Mouse (Mus musculus) stomach, postnatal 0 days (tissue): ENCODE results near the gene Zfpl1. TPM values are rescaled to one million over a fixed set of nuclear protein-coding genes. Genes with fewer than 3 reads are reported as not detected.
A peak's percentile ranks its signal among the peaks of the same experiment; 100 is the strongest.

ENCODE experiments used
- ATAC-seq: fragments of 200-750 bp; cut with Nextera tagmentation; 2 replicates; pipeline ENCODE4 v1.8.0; 2017; ENCODE audit not compliant: low FRiP score, low TSS enrichment
- DNase-seq: peaks from one replicate; pipeline ENCODE4 v3.0.0-alpha.2; 2016; ENCODE audit warnings: low spot score
- H3K27ac ChIP-seq: fragments of 300-500 bp; sonication (generic); replicated peaks from 2 replicates; pipeline ENCODE4 v1.5.1; 2014; ENCODE audit warnings: mild to moderate bottlenecking, control low read depth
- H3K27me3 ChIP-seq: fragments of 300-500 bp; sonication (generic); 2 replicates; pipeline ENCODE4 v1.6.1; 2014; ENCODE audit warnings: low read length; ENCODE audit not compliant: control insufficient read depth, insufficient read depth
- H3K36me3 ChIP-seq: fragments of 300-500 bp; sonication (generic); 2 replicates; pipeline ENCODE4 v1.6.1; 2014; ENCODE audit warnings: low read length, mixed read lengths; ENCODE audit not compliant: control insufficient read depth, insufficient read depth
- H3K4me1 ChIP-seq: fragments of 300-500 bp; sonication (generic); replicated peaks from 2 replicates; pipeline ENCODE4 v1.6.1; 2014; ENCODE audit warnings: antibody characterized with exemption; ENCODE audit not compliant: control insufficient read depth, insufficient read depth
- H3K4me2 ChIP-seq: fragments of 300-500 bp; sonication (generic); replicated peaks from 2 replicates; pipeline ENCODE4 v1.6.1; 2014; ENCODE audit warnings: low read depth, mild to moderate bottlenecking, control low read depth, moderate library complexity
- H3K4me3 ChIP-seq: fragments of 300-500 bp; sonication (generic); 2 replicates; pipeline ENCODE4 v1.5.1; 2014; ENCODE audit warnings: low read depth, low read length, control low read depth
- H3K9ac ChIP-seq: fragments of 300-500 bp; sonication (generic); 2 replicates; pipeline ENCODE4 v1.6.1; 2014; ENCODE audit warnings: mild to moderate bottlenecking, low read length, control low read depth, mixed read lengths
- H3K9me3 ChIP-seq: fragments of 300-500 bp; sonication (generic); 2 replicates; pipeline ENCODE4 v1.6.1; 2016; ENCODE audit warnings: low read length; ENCODE audit not compliant: control insufficient read depth
- CTCF ChIP-seq: IDR thresholded peaks from 2 replicates; pipeline ENCODE4 v1.5.1; 2016; ENCODE audit warnings: antibody characterized with exemption, low read depth, mild to moderate bottlenecking, moderate library complexity
- EP300 ChIP-seq: optimal IDR thresholded peaks from 2 replicates; pipeline ENCODE3; 2016; ENCODE audit warnings: antibody characterized with exemption
- WGBS: fragments of 180-500 bp; shearing (Covaris S2); extraction: QIAGEN DNeasy Blood & Tissue Kit; methylation state at CpG from one replicate; pipeline ENCODE4 v1.1.7; 2014; 5-methylcytosine and 5-hydroxymethylcytosine counted together
- polyA plus RNA-seq: library from polyadenylated mRNA; unstranded; fragments of >200 nt; fragmentation: Nextera tagmentation; extraction: Ambion mirVana; gene quantifications from 2 replicates; pipeline ENCODE4 v1.2.1, GENCODE M21; 2015

Zfpl1 gene
- polyA plus RNA-seq, 1 experiment from 2014 or later, result 58.4 TPM

GRCm38 (mm10) chr19:6104476-6104875 lies 19.7 kb upstream of the Zfpl1 start:
- DNase-seq, result no peak
- H3K9ac ChIP-seq, result peak overlapping the region; percentile 3; the same call in 1 of the 2 replicates
- TF ChIP-seq EP300, result no peak
- no peak for TF ChIP-seq CTCF
- H3K4me2 ChIP-seq, result no peak overlapping the region
- WGBS, result 65% methylated on average over 4 of the region's 4 CpGs
- no peak for ATAC-seq
- no peaks in the 10 kb centered on the region for H3K36me3 ChIP-seq
- no peaks in the 10 kb centered on the region for H3K9me3 ChIP-seq
- H3K4me3 ChIP-seq, result no peak overlapping the region
- no peaks in the 10 kb centered on the region for H3K4me1 ChIP-seq
- no peak overlapping the region for H3K27ac ChIP-seq
- no peaks in the 10 kb centered on the region for H3K27me3 ChIP-seq

- no peak overlapping the region for H3K9ac ChIP-seq
- peak; percentile 47 for DNase-seq
- H3K9me3 ChIP-seq, result no peaks in the 10 kb centered on the region
- no peak overlapping the region for H3K4me2 ChIP-seq
- no peak overlapping the region for H3K4me3 ChIP-seq
- no peak overlapping the region for H3K27ac ChIP-seq
- H3K36me3 ChIP-seq, result no peaks in the 10 kb centered on the region
- TF ChIP-seq CTCF (no peak), EP300 (no peak)
- peak; percentile 76 for ATAC-seq
- 66% methylated on average over 6 of the region's 6 CpGs for WGBS
- H3K4me1 ChIP-seq, result no peaks in the 10 kb centered on the region
- no peaks in the 10 kb centered on the region for H3K27me3 ChIP-seq
Observed at GRCm38 (mm10) chr19:6102169-6102853, 17.6 kb upstream of the Zfpl1 start.

GRCm38 (mm10) chr19:6101186-6101585 lies 16.4 kb upstream of the Zfpl1 start:
- ATAC-seq (no peak), DNase-seq (no peak)
- Histone ChIP-seq H3K4me2 (no peak overlapping the region), H3K9me3 (no peaks in the 10 kb centered on the region), H3K27me3 (no peaks in the 10 kb centered on the region), H3K4me3 (no peak overlapping the region), H3K4me1 (no peaks in the 10 kb centered on the region), H3K36me3 (no peaks in the 10 kb centered on the region), H3K27ac (no peak overlapping the region), H3K9ac (no peak overlapping the region; the same call in 1 of the 2 replicates)
- 52% methylated on average over 6 of the region's 6 CpGs for WGBS
- TF ChIP-seq CTCF, result no peak
- TF ChIP-seq EP300, result no peak

DNA sequence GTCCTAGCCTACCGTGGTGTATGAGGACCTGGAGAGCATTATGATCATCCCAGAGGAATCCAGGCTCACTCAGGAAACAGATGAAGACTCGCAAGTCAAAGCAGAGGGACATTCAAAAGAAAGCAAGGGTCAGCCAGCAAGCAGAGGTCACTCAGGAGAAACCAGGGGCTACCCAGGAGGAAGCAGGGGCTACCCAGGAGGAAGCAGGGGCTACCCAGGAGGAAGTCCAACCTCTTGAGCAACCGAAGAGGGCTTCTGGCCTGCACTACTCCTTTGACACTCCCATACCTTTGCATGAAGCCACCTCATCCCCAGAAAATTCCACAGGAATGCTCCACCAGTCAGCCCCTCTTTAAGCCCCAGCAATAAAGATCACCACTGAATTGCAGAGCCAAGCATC lies 13.1 kb upstream of the Zfpl1 start:
- 85% methylated on average over 3 of the region's 3 CpGs for WGBS
- Histone ChIP-seq H3K4me1 (no peaks in the 10 kb centered on the region), H3K4me2 (no peak overlapping the region), H3K36me3 (no peaks in the 10 kb centered on the region), H3K4me3 (no peak overlapping the region), H3K9ac (no peak overlapping the region), H3K27ac (no peak overlapping the region), H3K27me3 (no peaks in the 10 kb centered on the region), H3K9me3 (no peaks in the 10 kb centered on the region)
- no peak for TF ChIP-seq EP300
- TF ChIP-seq CTCF, result no peak
- DNase-seq (no peak), ATAC-seq (no peak)

DNA sequence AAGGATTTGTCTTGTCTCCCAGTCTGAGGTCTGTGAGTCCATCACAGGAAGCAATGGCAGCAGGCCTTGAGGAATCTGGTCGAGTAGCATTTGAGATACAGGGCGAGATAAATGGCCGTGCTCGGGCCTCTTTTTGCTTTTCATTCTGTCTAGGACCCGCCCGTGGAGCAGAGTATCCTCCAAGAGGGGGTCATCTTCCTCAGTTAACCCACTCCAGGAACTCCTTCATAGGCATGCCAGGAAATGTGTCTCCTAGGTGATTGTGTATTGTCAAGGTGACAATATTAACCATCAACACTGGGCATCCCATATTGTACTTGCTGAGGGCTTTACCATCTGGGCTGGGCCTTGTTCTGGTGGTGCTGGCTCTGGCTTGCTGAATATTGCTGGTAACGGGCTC lies 9.4 kb upstream of the Zfpl1 start, which contains the start of gene AC131692.1:
Gene AC131692.1 (plus strand): TSS at position 301 of the 400 bp plus-strand sequence.
- Histone ChIP-seq H3K4me2 (no peak within 1 kb of the TSS), H3K36me3 (peaks cover 6% of the 10 kb centered on the region), H3K27ac (no peak within 1 kb of the TSS), H3K4me1 (no peaks in the 10 kb centered on the region), H3K4me3 (no peak within 1 kb of the TSS), H3K9ac (no peak within 1 kb of the TSS), H3K27me3 (no peaks in the 10 kb centered on the region), H3K9me3 (no peaks in the 10 kb centered on the region)
- ATAC-seq, result no peak
- 85% methylated on average over 7 of the region's 7 CpGs for WGBS
- no peak for TF ChIP-seq EP300
- no peak for TF ChIP-seq CTCF
- DNase-seq, result no peak

- no peaks in the 10 kb centered on the region for H3K9me3 ChIP-seq
- no peaks in the 10 kb centered on the region for H3K27me3 ChIP-seq
- WGBS, result 91% methylated on average over 13 of the region's 13 CpGs
- ATAC-seq (no peak), DNase-seq (no peak)
- H3K4me1 ChIP-seq, result peaks cover under 1% of the 10 kb centered on the region; the same call in 1 of the 2 replicates
- H3K4me2 ChIP-seq, result no peak overlapping the region
- no peak overlapping the region for H3K9ac ChIP-seq
- no peak overlapping the region for H3K4me3 ChIP-seq
- no peak for TF ChIP-seq CTCF
- no peak for TF ChIP-seq EP300
- peaks cover 6% of the 10 kb centered on the region for H3K36me3 ChIP-seq
- H3K27ac ChIP-seq, result no peak overlapping the region
Observed at GRCm38 (mm10) chr19:6088841-6089240, 4.1 kb upstream of the Zfpl1 start.
